Mouse (Mus musculus) large intestine, adult 2 months (tissue): ENCODE results near the gene Duox1. TPM values are rescaled to one million over a fixed set of nuclear protein-coding genes. Genes with fewer than 3 reads are reported as not detected.
"Not testable (repeated sequence)": the region's sequence is repeated elsewhere in the genome, so short reads cannot be mapped to it uniquely, and the experiment has no call there.

Source experiments
- DNase-seq: peaks from one replicate; pipeline ENCODE4 v3.0.0-alpha.2; 2012; ENCODE audit warnings: low read depth, low spot score
- WGBS: fragments of 180-500 bp; shearing (Covaris S2); methylation state at CpG from one replicate; pipeline ENCODE4 v1.1.7; 2018; 5-methylcytosine and 5-hydroxymethylcytosine counted together
- polyA plus RNA-seq: library from polyadenylated mRNA; depleted of rRNA; stranded (reverse); fragments of >200 nt; gene quantifications from 2 replicates; pipeline ENCODE4 v1.2.3, GENCODE M21; 2012

Gene Duox1
- polyA plus RNA-seq, 1 experiment, result 0.19 TPM

DNA sequence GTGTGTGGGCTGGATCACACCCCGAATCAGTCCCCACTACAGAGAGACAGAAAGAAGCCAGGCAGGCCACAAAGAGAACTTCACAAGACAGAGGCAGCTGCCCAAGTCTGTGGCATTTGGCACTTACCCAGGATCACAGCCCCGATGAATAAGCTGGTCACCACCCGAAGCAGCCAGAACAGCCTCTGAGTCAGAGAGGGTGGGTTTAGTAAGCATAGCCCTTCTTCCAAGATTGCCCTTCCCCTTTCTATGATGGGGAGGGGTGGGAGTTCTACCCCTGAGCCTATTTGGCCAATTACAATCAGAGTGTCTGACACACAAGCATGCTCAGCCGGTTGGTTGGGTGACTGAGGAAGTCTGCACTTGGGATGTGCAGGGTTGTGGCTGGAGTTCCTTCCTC lies 9.3 kb upstream of the Duox1 start:
- DNase-seq, result no peak
- 7% methylated on average over 4 of the region's 4 CpGs for WGBS

GRCm38 (mm10) chr2:122309647-122310046 lies 5.8 kb upstream of the Duox1 start:
- no peak for DNase-seq
- 38% methylated on average over 3 of the region's 3 CpGs for WGBS

DNA sequence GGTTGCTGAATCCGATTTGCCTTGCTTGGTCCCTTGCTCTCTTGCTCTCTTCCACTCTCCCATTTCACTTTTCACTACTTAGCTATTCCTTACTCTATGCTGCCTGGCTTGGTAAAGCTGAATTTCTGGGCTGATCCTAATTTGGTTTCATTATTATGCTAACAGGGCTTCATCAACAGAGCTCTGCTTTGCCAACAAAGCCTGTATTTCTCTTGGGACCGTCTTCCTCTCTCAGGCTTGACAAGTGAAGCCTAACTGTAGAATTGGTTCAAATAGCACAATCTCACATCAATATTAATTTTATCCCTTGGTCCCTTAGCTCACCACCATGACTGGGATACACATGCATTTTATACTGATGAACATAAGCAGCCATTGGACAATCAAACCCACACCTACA lies 3.9 kb upstream of the Duox1 start:
- DNase-seq, result no peak
- 77% methylated on average over 2 of the region's 2 CpGs for WGBS

DNA sequence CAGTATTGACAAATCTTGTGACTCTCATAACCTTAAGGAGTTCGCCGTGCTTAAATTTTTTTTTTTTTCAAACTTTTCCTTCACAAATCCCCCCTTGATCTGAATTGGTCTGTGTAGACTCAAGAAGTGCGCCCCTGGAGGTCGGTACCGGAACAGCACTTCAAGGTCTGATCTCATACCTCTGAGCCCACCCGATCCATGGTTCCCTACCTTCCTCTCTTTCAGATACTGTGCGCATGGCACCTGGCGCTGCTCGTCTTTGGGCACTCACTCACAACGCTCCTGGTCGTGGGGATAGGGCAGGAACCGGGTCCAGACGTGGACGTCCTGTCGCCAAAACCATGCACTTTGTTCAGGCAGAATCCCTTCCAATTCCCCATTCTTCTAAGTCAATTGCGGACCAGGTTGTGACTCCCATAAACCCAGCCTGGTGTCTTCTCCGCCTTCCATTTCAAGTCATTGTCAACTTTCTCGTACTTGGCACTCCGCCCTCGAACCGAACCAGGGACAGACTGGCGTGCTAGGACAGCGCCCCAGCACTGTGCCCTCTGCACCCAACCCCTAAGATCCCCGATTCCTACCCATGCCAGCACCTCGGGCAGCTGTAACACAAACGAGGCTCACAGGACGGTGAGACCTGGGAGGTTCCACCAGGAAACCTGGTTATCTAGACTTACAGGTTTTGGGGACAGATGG lies 2.6 kb upstream of the Duox1 start:
- WGBS, result 2% methylated on average over 27 of the region's 27 CpGs
- no peak for DNase-seq

- WGBS, result 7% methylated on average over 24 of the region's 24 CpGs
- DNase-seq, result no peak
Observed at GRCm38 (mm10) chr2:122313536-122313935, 1.9 kb upstream of the Duox1 start, which contains the start of gene Duoxa1. TSS of gene Duoxa1 (minus strand) at chr2:122313730.

DNA sequence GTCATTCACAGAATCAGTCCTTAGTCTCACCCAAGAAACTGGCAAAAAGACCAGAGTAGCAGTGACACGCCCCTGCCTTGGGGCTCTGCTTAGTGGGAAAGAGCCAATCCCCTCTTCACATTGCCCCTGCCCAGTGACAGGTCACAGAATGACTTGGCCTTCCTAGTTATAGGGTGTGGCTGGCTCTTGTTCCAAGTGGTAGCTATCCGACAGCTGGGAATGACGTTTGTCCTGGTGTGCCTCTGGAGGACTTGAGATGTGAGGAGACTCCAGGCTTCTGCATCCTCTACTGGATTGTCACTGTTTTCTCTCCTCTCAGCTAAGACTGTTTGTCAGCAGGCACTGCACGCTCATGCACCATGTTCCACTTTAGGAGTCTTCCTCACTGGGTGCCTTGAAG lies 1.9 kb downstream of the Duox1 start:
- DNase-seq, result no peak
- 43% methylated on average over 4 of the region's 4 CpGs for WGBS

DNA sequence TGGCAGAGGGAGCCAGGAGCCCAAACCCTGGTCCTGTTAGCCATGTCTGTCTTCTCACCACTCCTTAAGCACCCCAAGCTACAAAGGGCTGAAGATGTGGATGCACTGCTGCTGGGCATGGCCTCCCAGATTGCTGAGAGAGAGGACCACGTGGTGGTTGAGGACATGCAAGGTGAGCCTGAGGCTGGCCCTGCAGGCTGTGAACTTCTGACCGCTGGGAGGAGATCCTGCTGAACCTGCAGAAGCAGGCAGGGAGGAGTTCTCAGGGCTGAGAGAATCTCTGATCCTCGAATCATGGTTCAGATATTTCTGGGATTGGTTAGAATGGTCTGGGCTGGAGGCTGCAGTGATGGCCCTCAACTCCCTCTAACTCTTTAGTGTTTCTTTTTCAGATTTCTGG lies 8.5 kb downstream of the Duox1 start:
- no peak for DNase-seq

GRCm38 (mm10) chr2:122324586-122324985 lies 9.1 kb downstream of the Duox1 start:
- 53% methylated on average over 3 of the region's 3 CpGs for WGBS
- no peak for DNase-seq

More for the DNA sequence above, 8.5 kb downstream of the Duox1 start:
- WGBS, result 62% methylated on average over 3 of the region's 3 CpGs

GRCm38 (mm10) chr2:122325361-122325760 lies 9.9 kb downstream of the Duox1 start:
- no peak for DNase-seq
- 75% methylated on average over 2 of the region's 2 CpGs for WGBS

DNA sequence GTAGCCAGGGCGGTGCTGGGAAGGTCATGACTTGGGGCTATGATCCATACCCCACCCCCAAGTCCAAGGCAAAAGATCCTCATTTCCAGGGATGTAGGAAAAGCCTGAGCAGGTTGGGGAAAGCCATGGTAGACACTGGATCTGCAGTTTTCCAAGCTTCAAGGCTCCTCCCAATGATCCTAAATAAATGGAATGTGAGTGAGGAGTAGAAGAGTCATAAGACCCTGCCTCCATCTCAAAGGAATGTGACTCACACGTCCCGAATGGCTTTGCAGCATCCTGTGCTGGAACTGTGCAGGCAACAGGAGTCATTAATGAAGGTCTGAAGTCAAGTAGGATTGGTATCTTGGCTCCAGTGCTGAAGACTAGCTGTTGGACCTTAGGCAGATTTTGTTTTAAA lies 12.5 kb downstream of the Duox1 start:
- 50% methylated on average over 3 of the region's 3 CpGs for WGBS
- DNase-seq, result no peak

DNA sequence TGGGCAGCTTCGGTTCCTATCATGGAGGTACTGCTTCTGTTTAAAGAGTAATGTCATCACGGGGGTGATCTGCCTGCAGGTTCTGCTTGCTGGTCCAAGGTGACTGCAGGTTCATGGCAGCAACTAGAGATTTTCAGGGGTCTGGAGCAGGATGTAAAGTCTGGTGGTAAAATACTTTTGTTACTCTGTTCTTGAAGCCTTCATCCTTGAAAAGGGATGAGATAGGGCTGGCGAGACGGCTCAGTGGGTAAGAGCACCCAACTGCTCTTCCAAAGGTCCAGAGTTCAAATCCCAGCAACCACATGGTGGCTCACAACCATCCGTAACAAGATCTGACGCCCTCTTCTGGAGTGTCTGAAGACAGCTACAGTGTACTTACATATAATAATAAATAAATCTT lies 14.8 kb downstream of the Duox1 start:
- not testable (repeated sequence) for DNase-seq
- 82% methylated on average over 6 of the region's 6 CpGs for WGBS

DNA sequence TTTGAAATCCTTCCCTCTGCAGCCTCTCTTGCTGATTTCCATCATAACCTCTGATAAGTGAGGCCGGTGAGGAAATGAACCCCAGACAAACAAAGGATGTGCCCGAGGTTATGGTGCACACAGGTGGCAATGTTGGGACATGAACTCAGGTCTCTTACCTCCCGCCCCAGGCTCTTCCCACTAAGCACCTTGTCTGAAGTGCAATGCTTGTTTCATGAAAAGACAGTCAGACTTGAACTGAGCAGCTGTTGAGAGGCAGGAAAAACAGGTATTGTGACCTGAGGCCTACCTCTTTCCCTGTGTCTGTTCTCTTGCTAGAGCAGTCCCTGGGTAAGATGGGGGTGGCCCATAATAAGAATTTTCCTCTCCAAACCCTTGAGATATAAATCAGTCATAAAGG lies 16.8 kb downstream of the Duox1 start:
- 66% methylated on average over 3 of the region's 3 CpGs for WGBS
- no peak for DNase-seq

- WGBS, result 23% methylated on average over 3 of the region's 3 CpGs
- DNase-seq, result no peak
Observed at GRCm38 (mm10) chr2:122334170-122334569, 18.7 kb downstream of the Duox1 start.

- WGBS, result 73% methylated on average over 21 of the region's 21 CpGs
- DNase-seq, result no peak
Observed at GRCm38 (mm10) chr2:122337291-122337690, 21.8 kb downstream of the Duox1 start.

GRCm38 (mm10) chr2:122345106-122345893 lies 29.8 kb downstream of the Duox1 start:
- DNase-seq, result no peak

DNA sequence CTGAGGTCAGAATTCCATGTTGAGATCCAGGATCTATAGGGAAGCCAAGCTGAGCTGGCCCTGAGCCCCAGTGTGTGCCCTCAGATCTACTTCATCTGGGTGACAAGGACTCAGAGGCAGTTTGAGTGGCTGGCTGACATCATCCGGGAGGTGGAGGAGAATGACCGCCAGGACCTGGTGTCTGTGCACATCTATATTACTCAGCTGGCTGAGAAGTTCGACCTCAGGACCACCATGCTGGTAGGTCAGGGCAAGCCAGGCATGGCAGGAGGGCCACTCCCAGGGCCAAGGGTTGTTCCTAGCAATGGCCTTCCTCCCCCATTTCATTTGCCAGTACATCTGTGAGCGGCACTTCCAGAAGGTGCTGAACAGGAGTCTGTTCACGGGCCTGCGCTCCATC lies 30.7 kb downstream of the Duox1 start:
- DNase-seq, result not testable (repeated sequence)
- WGBS, result 88% methylated on average over 6 of the region's 6 CpGs

More at GRCm38 (mm10) chr2:122345106-122345893, 29.8 kb downstream of the Duox1 start:
- WGBS, result 52% methylated on average over 6 of the region's 6 CpGs

DNA sequence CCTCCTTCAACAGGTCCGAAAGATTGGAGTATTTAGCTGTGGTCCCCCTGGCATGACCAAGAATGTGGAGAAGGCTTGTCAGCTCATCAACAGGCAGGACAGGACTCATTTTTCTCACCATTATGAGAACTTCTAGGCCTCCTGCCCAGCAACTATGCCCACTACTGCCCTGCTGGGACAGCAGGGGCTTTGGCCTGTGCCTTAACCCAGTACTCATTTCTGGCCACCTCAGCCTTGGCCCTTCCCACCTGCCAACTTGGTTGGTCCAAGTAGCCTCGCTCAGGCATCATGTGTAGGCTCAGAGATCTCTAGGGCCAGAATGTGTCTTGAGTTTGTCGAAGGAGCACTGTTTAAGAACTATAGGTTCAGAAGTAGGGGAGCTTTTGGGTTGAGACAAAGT lies 31.8 kb downstream of the Duox1 start:
- WGBS, result 92% methylated on average over 3 of the region's 3 CpGs
- no peak for DNase-seq

- no peak for DNase-seq
- WGBS, result under 1% methylated on average over 63 of the region's 63 CpGs
Observed at GRCm38 (mm10) chr2:122348531-122349131, 33.2 kb downstream of the Duox1 start.

GRCm38 (mm10) chr2:122349136-122349785 lies 33.8 kb downstream of the Duox1 start:
- 32% methylated on average over 14 of the region's 14 CpGs for WGBS
- DNase-seq, result no peak
